Mouse (Mus musculus): ENCODE measurements around the gene Rnf135.

DNA sequence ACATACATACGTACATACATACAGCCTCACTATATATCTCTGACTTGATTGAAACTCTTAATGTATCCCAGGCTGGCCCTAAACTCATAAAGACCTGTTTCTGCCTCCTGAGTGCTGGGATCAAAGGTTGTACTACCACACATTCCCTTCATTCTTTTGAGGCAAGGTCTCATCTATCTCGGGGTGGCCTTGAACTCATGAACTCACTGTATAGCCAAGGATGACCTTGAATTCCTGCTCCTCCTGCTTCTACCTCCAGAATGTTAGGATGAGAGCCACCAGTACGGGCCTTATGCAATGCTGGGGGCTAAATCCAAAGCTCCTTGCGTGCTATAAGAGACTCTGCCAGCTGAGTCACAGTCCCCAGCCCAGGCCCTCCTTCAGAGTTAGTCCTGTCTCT lies 22.6 kb upstream of the Rnf135 start:
- TF ChIP-seq TAL1 (conservative IDR thresholded peaks at IDR 0.05; ENCODE audit: low read depth, low read length) (no peak), CTCF (IDR thresholded peaks at IDR 0.05; ENCODE audit: low read depth, low read length) (no peak)

Data from G1E (cell line).